Mouse (Mus musculus) left cerebral cortex, postnatal 25 days (tissue): ENCODE data around the gene Aplp2. TPM values are rescaled to one million over a fixed set of nuclear protein-coding genes. Genes with fewer than 3 reads are reported as not detected.

ENCODE experiments used
- DNase-seq, 2 experiments: peaks; one replicate each; pipeline ENCODE4 v3.0.0; 2022; ENCODE audit warnings: low spot score in 2 of 2, mixed read lengths in 1 of 2
- intact Hi-C: fragments of 180-260 bp; cut with DNase I; formaldehyde crosslinking; loops from one replicate; pipeline ENCODE4 v1.15.1; 2025
- total RNA-seq, 2 experiments: library from RNA; stranded (reverse); gene quantifications; 2 replicates each; pipeline ENCODE4 v1.2.3; 2021

Gene Aplp2
- total RNA-seq, 2 experiments from 2014 or later, result 542 to 572 TPM

GRCm38 (mm10) chr9:31142924-31143323, 68.7 kb downstream of the Aplp2 start:
- intact Hi-C loops, result no loop called here
- DNase-seq, result no peak

GRCm38 (mm10) chr9:31133131-31133530, 78.5 kb downstream of the Aplp2 start:
- intact Hi-C loops, result no loop called here
- DNase-seq, result no peak

- intact Hi-C loops, result no loop called here
- no peak for DNase-seq
Observed at GRCm38 (mm10) chr9:31131205-31131968, 80.2 kb downstream of the Aplp2 start, which contains the start of gene St14. Gene St14 (minus strand): TSS chr9:31131853.

- no peak for DNase-seq
- intact Hi-C loops, result no loop called here
Observed at GRCm38 (mm10) chr9:31130357-31131204, 81.0 kb downstream of the Aplp2 start.

GRCm38 (mm10) chr9:31129956-31130355, 81.7 kb downstream of the Aplp2 start:
- DNase-seq, result no peak
- intact Hi-C loops, result no loop called here

- DNase-seq, result no peak
- intact Hi-C loops, result no loop called here
Observed at GRCm38 (mm10) chr9:31127876-31128465, 83.6 kb downstream of the Aplp2 start.

GRCm38 (mm10) chr9:31126079-31126478, 85.5 kb downstream of the Aplp2 start:
- intact Hi-C loops, result no loop called here

GRCm38 (mm10) chr9:31122464-31123030, 89.1 kb downstream of the Aplp2 start:
- no peak for DNase-seq
- intact Hi-C loops, result no loop called here

More at GRCm38 (mm10) chr9:31126079-31126478, 85.5 kb downstream of the Aplp2 start:
- DNase-seq, result no peak

GRCm38 (mm10) chr9:31120533-31120915, 91.1 kb downstream of the Aplp2 start:
- DNase-seq, result no peak
- intact Hi-C loops, result no loop called here

- intact Hi-C loops, result no loop called here
- DNase-seq, result no peak
Observed at GRCm38 (mm10) chr9:31119882-31120532, 91.6 kb downstream of the Aplp2 start.

- intact Hi-C loops, result no loop called here
- DNase-seq, result no peak
Observed at GRCm38 (mm10) chr9:31119405-31119804, 92.2 kb downstream of the Aplp2 start.

GRCm38 (mm10) chr9:31118520-31119298, 92.9 kb downstream of the Aplp2 start:
- intact Hi-C loops, result no loop called here
- DNase-seq, result no peak

- no peak for DNase-seq
- intact Hi-C loops, result no loop called here
Observed at GRCm38 (mm10) chr9:31117488-31117887, 94.1 kb downstream of the Aplp2 start.

- intact Hi-C loops, result no loop called here
Observed at GRCm38 (mm10) chr9:31117088-31117487, 94.5 kb downstream of the Aplp2 start.

GRCm38 (mm10) chr9:31115586-31115985, 96.0 kb downstream of the Aplp2 start:
- intact Hi-C loops, result no loop called here
- DNase-seq, result peak in 1 of 2 experiments; percentile 41

More at GRCm38 (mm10) chr9:31117088-31117487, 94.5 kb downstream of the Aplp2 start:
- no peak for DNase-seq

- intact Hi-C loops, result no loop called here
- DNase-seq, result no peak
Observed at GRCm38 (mm10) chr9:31108464-31108863, 103.2 kb downstream of the Aplp2 start.
